Mouse (Mus musculus): ENCODE measurements around the gene Chaf1a.

DNA sequence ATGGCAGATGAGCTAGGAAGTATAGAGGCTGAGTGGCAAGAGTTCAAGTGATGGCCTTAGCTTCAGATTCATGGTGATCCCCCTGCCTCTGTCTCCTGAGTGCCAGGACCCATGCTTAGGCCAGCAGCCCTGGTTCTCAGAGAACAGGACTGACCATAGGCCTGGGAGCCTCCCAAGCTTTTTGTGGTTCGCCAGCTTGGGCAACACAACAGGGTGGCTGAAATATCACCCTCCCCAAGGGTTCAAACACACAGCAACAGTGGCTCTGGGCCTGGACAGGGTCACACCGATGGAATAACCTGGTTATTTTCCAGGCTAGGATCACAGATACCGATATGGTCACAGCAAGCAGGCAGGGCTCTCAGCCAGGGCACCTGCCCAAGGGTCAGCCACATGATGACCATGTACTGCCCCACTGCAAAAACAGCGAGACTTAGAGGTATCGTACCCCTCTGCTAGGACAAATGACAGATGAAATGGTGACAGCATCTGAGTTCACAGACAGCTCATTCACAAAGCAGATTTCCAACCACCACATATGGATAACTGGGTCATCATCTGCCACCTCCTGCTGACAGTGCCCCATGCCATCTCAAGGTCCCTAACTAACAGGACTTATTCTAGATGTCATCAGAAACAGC lies 12.3 kb upstream of the Chaf1a start:
- TF ChIP-seq CTCF (IDR thresholded peaks at IDR 0.05; ENCODE audit: control insufficient read depth, insufficient read depth, insufficient read length): no peak
- no peak for TF ChIP-seq USF1 (IDR thresholded peaks at IDR 0.05; ENCODE audit: low read depth)

Measured in C2C12 (cell line).